Mouse (Mus musculus) erythroblast, embryonic 14.5 days (primary cell): ENCODE results near the gene Lifr.

Source experiments
- GATA1 ChIP-seq: IDR thresholded peaks from 2 replicates; pipeline ENCODE4 v1.6.1; 2012; ENCODE audit warnings: low read length, inconsistent platforms, mixed read lengths
- TAL1 ChIP-seq: IDR thresholded peaks from 3 replicates; pipeline ENCODE4 v1.6.1; 2012; ENCODE audit warnings: low read length, inconsistent platforms, mixed read lengths

- TF ChIP-seq GATA1 (no peak), TAL1 (no peak)
These were observed 27.5 kb downstream of the Lifr start for GRCm38 (mm10) chr15:7117944-7118343.
